Mouse (Mus musculus): Measurements from ENCODE around the gene Txndc16.
A peak's percentile ranks its signal among the peaks of the same experiment; 100 is the strongest.

The Txndc16 gene

DNA sequence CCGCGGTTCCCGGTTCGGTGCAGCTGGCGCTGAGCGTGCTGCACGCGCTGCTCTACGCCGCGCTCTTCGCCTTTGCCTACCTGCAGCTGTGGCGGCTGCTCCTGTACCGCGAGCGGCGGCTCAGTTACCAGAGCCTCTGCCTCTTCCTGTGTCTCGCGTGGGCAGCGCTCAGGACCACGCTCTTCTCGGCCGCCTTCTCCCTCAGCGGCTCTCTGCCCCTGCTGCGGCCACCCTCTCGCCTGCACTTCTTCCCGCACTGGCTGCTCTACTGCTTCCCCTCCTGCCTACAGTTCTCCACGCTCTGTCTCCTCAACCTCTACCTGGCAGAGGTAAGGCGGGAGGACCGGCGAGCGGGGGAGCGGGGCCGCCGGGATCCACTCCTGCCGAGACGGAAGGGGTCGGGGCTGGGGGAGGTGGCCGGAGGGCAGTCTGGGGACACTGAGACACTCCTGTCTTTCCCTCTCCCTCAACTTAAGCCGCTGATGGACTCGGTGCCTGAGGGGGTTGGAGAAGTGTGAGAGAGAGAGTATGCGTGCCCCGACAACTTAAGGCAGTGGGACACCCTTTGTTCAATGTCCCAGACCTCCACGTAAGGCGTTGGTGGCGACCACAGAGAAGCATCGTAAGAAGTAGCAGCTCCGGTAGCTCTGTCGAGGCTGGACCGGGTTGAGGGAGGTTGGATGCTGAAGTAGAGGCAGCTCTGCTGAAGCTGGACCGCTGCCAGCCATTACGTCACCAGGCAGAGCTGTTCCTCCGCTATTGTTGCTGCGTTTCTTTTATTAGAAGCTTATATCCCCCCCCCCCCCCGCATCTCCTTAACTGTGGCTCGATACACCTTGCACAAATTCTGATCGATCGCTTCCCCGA is at the start of gene Txndc16:
Gene Txndc16 (minus strand): TSS at position 239 of the 867 bp plus-strand sequence.
- DNase-seq (ENCODE audit: low spot score): peak; percentile 80

DNA sequence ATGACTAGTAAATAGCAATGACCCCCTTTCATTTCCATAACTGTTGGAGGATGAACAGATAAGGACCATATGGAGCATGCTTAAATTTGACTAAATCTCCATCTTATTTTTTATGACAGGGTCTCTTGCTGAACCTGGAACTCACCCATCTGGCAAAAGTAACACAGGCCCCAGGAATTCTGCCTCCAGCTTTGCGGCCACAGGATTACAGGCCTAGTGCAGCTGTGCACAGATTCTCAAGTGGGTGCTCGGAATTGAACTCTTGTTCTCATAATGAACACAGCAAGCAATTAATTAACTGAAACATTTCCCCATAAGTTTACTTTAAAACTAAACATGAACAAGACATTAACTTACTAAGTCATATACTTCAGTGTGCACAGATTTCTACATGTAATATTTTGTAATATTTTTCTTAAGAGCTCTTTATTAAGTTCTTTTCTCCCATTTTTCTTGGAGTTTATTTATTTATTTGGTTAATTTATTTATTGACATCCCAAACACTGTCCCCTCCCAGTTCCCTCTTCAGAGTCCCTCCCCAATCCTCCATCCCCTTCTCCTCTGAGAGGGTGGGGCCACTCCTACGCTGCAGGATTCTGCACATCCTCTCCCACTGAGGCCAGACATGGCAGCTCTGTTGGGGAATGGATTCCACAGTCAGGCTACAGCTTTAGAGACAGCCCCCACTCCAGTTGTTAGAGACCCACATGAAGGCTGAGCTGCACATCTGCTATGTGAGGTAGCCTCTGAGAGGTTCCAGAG is 43.9 kb upstream of the Txndc16 start:
- DNase-seq (ENCODE audit: low spot score): no peak

DNA sequence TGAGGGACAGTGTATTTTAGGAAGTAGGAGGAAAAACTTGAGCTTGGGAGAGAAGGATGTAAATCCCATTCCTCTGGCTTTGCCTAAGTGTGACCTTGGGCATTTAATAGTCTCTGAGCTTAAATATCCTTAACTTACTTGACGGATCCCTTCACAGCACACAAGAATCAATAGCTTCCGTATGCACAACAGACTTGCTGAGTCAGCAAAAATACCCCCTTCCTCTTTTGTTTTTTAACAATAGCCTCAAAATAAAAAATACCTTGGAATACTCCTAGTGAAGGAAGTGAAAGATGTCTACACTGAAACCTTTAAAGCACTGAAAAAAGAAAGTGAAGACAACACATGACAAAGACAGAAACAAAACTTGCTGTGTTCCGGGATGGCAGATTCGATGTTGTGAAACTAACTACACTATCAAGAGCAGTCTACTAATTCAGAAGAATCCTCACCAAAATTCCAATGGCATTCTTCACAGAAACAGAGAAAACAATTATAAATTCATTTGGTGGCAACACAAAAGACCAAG is 31.5 kb upstream of the Txndc16 start:
- no peak for DNase-seq (ENCODE audit: low spot score)

DNA sequence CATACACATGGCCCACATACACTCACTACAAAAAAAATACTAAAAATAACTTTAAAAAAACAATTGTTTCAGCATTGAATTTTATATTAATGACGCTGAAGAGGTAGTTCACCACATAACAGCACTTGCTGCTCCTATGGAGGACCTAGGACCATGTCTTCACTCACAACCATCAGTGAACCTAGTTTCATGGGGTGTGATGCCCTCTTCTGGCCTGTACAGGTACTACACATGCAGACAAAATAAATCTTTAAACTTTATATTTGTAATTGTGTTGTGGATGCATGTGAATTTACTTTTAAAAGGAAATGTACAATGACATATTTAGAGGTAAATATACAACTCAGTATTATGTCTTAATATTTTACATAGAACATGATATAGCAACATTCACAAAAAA is 21.5 kb upstream of the Txndc16 start:
- DNase-seq (ENCODE audit: low spot score): no peak

DNA sequence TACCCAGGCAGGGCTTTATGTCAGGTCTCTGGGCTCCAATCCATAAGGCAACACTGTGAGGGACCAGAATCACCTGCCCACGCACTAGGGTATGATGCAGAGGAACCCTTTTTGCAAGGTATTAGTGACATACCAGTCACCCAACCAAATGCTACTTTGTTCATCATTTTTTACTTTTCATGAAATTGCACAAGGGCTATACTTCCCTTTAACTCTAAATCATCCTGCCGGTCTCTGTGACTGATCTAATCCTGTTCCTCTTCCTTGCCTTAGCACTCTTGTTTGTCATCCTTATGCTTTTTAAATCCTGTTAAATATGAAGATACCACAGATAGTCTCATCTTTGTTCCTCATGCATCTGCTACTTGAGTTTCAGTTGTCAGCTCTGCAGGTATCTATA is 18.9 kb upstream of the Txndc16 start:
- DNase-seq (ENCODE audit: low spot score): no peak

DNA sequence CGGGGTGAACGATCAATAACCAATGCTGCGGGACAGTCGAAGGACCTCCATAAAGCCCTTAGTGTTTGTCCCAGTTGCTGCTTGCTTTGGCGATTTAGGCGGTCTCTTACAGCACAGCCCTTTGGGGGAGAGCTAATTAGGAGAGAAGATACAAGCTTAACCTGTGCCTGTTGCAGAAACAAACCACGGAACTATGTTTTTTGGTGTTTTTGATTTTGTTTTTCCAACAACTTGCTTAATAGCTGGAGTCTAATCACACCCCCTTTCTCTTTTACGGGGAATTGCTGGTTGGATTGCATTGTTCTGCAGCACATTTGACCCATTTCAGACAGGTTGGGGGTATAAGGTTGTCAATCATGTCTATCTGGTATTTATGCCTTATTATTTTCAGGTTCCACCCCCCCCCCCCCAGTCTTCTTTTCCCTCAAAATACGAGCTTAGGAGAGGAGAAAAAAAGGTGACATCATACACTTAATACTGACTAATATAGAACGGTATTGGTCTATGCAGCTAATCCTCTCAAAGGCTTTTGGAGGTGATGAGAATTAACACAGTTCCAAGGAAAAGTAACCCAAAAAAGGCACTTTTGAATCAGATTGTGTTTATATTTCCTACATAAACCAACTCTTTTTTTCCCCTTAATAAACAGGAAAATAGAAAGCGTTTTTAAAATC is 966 bp upstream of the Txndc16 start:
- no peak for DNase-seq (ENCODE audit: low spot score)

DNA sequence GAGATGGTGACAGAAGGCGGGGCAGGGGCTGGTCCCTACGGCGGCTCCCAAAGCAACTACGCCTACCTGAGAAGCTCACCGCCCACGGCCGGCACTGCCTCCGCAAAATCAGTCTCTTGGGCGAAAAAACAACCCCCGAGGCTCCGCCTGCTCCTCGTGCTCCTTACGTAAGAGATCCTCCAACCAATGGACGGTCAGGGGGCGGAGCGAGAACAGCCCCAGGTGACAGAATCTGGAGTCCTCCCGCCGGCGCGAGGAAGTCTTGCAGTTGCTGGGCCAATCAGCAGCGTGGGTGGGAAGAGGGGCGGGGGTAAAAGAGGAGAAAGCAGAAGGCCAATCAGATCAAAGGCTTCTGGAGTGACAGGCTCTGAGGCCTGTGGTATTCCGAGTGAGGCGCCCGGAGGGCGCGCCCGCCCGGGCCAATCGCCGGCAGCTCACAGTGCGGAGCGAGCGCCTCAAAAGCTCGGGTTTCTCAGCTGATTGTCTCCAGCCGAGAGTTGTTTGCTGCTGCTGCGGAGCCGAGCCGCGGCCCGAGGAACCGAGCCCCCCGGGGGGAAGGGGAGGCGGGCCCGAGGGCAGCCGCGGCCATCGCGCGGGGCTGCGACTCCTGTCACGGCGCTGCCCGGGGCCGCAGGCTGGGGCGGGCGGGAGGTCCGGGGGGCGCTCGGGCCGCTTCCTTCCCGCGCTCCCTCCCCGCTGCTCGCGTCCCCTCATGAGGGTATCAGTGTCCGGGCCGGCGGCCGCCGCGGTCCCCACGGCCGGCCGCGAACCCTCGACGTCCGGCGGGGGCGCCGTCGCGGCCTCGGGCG is 643 bp downstream of the Txndc16 start, which contains the start of gene Gpr137c:
Gene Gpr137c (plus strand): TSS at position 437 of the 809 bp plus-strand sequence.
- DNase-seq (ENCODE audit: low spot score): peak; percentile 100

DNA sequence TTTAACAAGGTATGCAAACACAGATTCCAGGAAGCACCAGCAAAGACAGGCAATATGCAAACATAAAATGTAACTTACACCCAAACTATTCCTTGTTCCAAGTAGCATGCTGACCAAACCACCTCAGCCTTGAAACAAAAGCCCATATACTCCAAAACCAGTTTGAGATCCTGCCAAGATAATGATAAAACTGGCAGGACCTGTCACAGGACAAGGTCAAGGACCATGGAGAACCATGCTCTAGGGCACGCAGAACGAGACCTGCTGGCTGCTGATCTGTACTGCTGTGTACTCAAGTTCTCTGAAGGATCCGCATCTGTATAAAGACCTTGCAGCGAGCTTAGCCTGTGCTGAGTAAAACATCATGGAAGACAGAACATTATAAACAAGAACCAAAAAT is 2.4 kb downstream of the Txndc16 start:
- no peak for DNase-seq (ENCODE audit: low spot score)

DNA sequence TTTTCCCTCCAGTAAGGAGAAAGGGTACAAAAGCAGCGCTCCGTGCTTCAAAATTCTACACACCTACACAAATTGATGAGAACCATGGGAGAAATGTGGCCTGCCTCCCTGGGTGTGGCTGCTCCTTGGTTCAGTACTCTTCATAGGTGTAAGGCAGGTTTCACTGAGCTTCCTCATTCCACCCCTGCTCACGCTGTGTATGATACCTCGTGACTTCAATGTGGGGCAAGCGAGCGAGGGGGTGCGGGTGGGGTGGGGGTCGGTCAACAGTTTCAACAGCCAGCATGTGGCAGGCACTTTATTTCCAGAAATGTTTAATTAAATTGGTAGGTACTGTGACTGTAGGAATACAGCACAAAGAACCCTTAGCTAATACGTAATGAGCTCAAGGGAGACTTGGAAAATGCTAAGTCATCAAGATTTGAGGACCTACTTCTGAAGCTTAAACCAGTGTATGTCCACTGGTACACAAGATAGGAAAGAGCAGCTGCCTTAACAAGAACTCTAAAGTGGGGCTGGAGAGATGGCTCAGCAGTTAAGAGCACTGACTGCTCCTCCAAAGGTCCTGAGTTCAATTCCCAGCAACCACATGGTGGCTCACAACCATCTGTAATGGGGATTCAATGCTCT is 3.3 kb downstream of the Txndc16 start:
- no peak for DNase-seq (ENCODE audit: low spot score)

DNA sequence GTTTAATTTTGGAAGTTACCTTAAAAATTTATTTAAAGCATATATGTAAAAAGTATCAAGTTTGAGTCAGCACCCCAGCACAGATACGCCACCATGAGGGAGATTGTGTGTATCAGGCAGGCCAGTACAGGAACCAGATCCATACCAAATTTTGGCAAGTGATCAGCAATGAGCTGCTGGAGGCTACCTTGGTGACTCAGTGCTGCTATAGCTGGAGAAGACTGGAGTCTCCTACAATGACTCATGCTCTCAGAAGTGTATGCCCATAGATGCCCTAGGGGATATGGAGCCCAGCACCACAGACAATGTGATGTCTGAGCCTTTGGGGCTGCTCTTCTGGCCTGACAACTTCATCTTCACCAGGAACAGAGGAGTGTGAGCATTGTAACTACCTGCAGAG is 8.7 kb downstream of the Txndc16 start:
- DNase-seq (ENCODE audit: low spot score): no peak

DNA sequence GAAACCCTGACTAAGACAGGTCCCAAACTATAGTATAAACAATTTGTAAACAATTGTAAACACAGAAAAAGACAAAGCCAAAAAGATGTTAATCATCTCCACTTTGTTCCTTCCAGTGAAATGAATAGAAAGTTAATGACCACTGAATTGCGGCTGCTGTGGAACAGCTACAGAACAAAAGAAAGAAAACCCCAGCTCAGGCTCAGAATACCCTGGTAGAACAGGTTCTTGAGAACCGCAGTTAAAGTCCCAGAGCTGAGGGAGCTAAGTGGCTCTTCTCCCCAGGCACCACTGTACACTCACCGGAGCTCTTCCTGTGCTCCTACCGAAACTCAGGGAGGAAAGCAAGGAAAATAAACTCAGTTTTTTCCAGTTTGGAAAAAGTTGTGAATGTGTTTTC is 9.4 kb downstream of the Txndc16 start:
- no peak for DNase-seq (ENCODE audit: low spot score)

DNA sequence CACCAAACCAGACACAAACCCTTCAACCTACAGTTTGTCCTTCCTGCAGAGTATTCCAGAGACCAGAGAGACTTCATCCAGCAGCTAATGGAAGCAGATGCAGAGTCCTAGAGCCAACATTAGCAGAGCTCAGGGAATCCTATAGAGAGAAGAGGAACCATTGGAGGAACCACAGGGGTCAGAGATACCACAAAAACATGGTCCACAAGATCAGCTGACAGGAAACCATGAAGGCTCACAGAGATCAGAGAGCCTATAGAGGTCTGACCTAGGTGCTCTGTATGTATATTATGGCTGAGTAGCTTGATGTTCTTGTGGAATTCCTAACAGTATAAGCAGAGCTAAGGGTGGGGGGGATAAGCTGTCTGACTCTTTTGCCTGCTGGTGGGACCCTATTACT is 19.5 kb downstream of the Txndc16 start:
- DNase-seq (ENCODE audit: low spot score): no peak

DNA sequence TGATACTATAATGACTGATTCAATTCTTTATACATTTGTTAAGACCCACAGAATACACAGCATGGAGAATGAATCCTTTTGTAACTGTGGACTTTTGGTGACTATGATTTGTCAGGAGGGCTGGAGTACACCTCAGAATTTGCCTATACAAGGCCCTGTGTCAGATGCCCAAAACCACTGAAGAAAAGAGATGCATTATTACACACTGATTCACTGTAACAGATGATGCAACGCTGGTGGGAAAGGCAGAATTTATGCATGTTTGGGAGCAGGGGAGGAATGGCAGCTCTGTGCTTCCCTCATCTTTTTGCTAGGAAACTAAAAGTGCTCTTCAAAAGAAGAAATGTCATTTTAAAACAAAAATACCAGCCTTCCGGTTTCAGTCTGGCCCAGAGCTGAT is 29.1 kb downstream of the Txndc16 start:
- DNase-seq (ENCODE audit: low spot score): no peak

DNA sequence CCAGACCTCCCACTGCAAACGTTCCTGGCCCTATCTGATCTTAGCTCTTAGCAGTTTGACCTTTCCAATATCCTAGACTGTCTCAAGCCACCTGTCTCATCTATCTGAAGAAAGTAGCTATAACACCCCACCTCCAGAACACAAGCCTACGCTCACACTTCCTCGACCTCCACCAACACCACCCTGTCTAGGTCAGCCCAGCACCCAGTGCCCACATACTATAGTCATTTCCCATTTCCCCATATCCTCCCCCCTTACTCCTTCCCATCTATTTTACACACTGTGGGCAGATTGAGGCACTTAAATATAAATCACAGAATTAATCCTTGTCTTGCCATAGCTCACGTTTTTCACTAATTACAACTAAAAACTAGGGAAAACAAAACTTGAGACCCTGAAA is 38.5 kb downstream of the Txndc16 start:
- no peak for DNase-seq (ENCODE audit: low spot score)

DNA sequence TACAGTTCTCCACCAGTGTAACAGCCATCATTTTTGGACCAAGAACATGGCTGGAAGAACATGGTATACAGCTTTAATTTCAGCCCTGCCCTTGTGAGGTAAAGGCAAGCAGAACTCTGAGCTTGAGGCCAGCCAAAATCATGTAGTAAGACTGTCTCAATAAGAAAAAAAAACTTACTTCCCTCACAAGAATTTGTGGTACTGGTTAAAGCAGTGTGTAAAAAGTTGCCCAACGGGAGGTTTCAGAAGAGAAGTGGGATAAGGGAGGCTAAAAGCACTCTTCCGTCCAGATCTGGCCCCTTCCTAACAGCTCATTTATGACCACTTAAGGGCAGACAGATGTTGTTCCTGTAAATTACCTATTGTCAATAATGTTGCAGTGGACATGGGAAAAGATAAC is 40.5 kb downstream of the Txndc16 start:
- no peak for DNase-seq (ENCODE audit: low spot score)

DNA sequence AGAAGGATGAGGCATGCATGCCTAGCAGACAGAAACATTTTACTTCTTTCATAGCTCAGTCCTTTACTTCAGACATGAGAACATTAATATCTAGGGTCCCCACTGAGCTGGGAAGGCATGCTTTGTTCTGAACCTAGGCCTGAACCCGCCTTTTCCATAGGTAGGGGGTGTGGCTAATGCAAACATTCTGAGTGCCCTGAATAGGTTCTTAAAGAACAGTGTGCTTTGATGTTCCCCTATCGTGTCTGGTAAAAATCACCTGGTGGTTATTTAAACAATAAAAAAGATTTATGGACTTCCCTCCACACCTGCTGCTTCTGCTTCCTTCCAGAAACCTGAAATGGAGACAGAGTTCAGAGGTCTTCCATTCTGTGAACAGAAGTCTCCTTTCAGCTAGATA is 40.9 kb downstream of the Txndc16 start:
- DNase-seq (ENCODE audit: low spot score): no peak

DNA sequence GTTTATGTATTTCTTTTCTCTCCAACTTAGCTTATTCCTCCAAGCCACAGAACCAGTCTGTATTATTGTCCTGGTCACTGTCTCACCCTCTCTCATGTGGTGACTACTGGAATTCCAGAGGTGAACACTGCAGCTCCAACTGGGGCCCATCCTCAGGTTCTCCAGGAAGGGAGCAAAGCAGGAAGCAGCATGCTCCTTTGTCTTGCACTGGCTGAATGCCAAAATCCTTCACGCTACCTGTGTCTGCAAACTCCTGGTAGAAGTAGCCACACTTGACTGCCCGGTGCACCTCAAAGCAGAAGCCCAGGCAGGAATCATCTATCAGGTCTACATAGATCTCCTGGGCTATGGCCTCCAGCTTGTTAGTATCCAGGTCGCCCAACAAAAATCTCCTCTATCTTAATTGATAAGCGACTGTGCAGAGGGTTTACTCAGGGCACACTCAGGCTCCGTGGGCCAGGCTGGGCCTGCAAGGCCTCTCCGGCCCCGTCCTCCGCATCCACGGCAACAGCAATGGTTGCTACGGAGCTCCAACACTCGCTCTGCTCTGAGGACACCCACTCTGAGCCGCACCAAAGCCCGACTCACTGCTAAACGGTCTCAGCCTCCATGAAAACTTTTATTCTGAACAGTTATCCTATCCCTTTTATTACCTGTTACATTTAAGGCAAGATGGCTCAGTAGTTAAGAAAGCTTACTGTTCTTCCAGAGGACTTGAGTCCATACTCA is 45.0 kb downstream of the Txndc16 start:
- DNase-seq (ENCODE audit: low spot score): no peak

DNA sequence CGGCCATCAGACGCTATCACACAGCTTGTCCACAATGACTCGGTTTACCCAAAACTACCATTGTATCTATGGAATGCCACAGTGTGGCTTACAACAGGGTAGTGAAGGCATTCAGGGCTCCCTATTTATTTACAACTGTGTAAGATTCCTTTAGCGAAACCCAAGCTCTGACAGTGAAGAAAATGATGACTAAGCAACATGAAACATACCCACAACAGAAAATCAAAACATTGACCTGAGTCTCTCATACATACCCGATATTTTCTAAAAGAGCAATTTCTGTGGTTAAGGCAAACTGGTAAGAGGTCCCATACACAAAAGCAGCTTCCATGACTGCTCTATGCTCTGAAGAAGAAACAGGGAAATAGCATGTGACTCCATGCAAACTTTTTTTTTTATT is 47.9 kb downstream of the Txndc16 start:
- DNase-seq (ENCODE audit: low spot score): no peak

DNA sequence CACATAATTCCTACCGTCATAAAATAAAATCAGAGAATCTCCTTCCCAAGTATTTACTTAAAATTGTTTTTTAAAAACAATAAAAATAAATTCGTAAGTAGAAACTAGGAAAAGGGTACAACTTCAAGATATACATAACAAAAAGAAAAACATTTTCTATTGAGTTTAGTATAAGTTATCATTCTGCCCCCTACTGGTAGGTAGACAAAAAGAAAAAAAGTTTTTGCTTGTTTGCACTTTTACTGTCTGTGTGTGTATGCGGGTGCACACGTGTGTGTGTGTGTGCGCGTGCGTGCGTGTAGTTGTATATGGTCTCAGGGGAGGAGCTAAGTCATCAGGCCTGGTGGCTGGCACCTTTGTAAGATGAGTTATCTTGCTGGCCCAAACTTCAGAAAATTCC is 52.8 kb downstream of the Txndc16 start:
- DNase-seq (ENCODE audit: low spot score): peak; percentile 20

DNA sequence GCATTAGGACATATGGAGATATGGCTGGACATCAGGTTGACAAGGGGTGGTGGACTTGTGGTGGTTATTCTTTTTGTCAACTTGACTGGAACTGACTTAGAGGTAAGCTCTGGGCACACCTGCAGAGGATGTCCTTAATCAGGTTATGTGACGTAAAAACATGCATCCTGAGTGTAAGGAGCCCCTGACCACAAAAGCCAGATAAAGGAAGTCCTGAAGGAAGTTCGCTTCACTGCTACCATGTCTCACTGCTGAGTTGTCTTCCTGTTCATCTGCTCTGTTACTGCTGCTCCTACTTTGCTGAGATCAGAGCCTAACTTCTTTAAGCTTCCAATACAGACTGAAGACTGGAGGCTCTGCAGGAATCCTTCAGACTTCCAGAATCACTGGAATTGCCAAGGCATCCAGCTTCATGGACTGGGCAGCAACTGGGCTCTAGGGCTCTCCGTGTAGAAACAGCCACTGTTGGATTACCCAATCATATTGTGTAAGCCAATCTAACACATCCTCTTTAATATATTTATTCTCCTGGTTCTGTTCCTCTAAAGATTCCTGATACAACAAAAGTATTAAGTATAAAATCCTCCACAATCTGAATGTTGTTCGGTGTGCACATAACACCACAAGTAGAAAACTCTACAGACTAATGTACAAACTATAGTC is 64.5 kb downstream of the Txndc16 start:
- no peak for DNase-seq (ENCODE audit: low spot score)

All from embryo, embryonic 10.5 days (tissue).